In genomic region chr15:92584357-92585138, GRCm38 (mm10) we compare ENCODE assay signal across 18 mouse cellular contexts.
"Had no signal": no experiment of that assay in that cellular context is flagged by ENCODE, and none has a peak within 500 bp of the region (broad histone marks: within the 10 kb centered on the region; RNA-seq: fewer than 3 reads in every experiment).

No protein-coding gene starts in this region.

- DNase-seq: midbrain, embryonic 14.5 days; retina, postnatal 1 day; right cerebral cortex, adult 18-20 months; right cerebral cortex, postnatal 25 days; right cerebral cortex, postnatal 4 days; spleen, adult 18-20 months; thymus, adult 18-20 months; thymus, postnatal 14 days; thymus, postnatal 36 days had no signal

- H3K4me2 ChIP-seq: limb, embryonic 15.5 days; liver, embryonic 12.5 days; midbrain, embryonic 12.5 days; neural tube, embryonic 13.5 days; neural tube, embryonic 15.5 days had no signal

- ATAC-seq: liver, embryonic 12.5 days; midbrain, embryonic 16.5 days had no signal

- H3K4me1 ChIP-seq: liver, embryonic 12.5 days had no signal

- H3K36me3 ChIP-seq: limb, embryonic 15.5 days; liver, embryonic 12.5 days; midbrain, embryonic 10.5 days; midbrain, embryonic 12.5 days; neural tube, embryonic 13.5 days; neural tube, embryonic 15.5 days had no signal

- H3K4me3 ChIP-seq: limb, embryonic 15.5 days; liver, embryonic 12.5 days; midbrain, embryonic 10.5 days; midbrain, embryonic 12.5 days; myocyte; neural tube, embryonic 13.5 days; neural tube, embryonic 15.5 days had no signal

- H3K27me3 ChIP-seq: limb, embryonic 15.5 days; liver, embryonic 12.5 days; neural tube, embryonic 15.5 days had no signal

- H3K9me3 ChIP-seq: limb, embryonic 15.5 days; liver, embryonic 12.5 days; midbrain, embryonic 10.5 days; midbrain, embryonic 12.5 days; neural tube, embryonic 13.5 days; neural tube, embryonic 15.5 days had no signal

- H3K27ac ChIP-seq: limb, embryonic 15.5 days; liver, embryonic 12.5 days; liver, embryonic 14.5 days; midbrain, embryonic 10.5 days; midbrain, embryonic 12.5 days; neural tube, embryonic 13.5 days; neural tube, embryonic 15.5 days had no signal

- H3K9ac ChIP-seq: limb, embryonic 15.5 days; liver, embryonic 12.5 days; liver, embryonic 14.5 days; midbrain, embryonic 12.5 days; neural tube, embryonic 13.5 days; neural tube, embryonic 15.5 days had no signal
